Mouse (Mus musculus): ENCODE data around the gene Crhr1. TPM values are rescaled to one million over a fixed set of nuclear protein-coding genes. Genes with fewer than 3 reads are reported as not detected.

Gene Crhr1
- total and polyA plus RNA-seq, 3 experiments, result not detected

GRCm38 (mm10) chr11:104096536-104096935, 36.1 kb upstream of the Crhr1 start (continued):
- TF ChIP-seq JUN (IDR thresholded peaks at IDR 0.05; ENCODE audit: insufficient read depth, low read depth, low read length) (no peak), CHD2 (IDR thresholded peaks at IDR 0.05; ENCODE audit: low read length) (no peak)

DNA sequence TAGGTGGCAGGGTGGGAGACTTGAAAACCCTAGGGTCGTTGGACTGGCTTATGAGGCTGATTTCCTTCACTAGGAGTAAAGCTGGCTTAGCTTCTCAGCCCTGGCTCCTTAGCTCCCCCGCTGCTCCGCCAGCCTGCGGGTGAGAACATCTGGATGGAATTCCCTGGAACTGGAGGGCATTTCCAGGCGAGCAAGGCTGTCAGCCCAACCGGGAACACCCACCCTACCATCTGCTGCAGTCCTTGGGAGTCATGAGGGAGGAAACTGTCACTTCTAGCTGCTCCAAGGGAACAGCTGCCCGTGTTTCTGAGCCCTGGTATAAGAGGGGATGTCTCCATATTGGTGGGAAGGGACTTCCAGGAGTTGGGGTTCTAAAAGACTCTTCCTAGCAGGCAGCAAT, 33.1 kb upstream of the Crhr1 start:
- H3K36me3 ChIP-seq (replicated peaks in 1 of 2; ENCODE audit: control insufficient read depth in 1 of 2, insufficient read depth in 1 of 2, low read length in 1 of 2), result no peaks in the 10 kb centered on the region
- H3K9me3 ChIP-seq (replicated peaks; ENCODE audit: low read length), result no peaks in the 10 kb centered on the region
- peaks cover 9 to 31% of the 10 kb centered on the region in 2 experiments for H3K4me1 ChIP-seq (ENCODE audit: control insufficient read depth in 1 of 2, insufficient read depth in 2 of 2)
- H3K4me2 ChIP-seq (ENCODE audit: insufficient read depth, low read depth, poor library complexity, severe bottlenecking), result no peak overlapping the region
- H3K79me2 ChIP-seq (replicated peaks; ENCODE audit: control insufficient read depth, extremely low read depth, insufficient read depth, poor library complexity, severe bottlenecking), result no peaks in the 10 kb centered on the region
- in situ Hi-C loops (cut with MboI; ENCODE audit: low pct_ligation_motif_present, low pct_unique_long_range_greater_than_20kb, low sequenced_read_pairs), result no loop called here
- no peak for DNase-seq (ENCODE audit: extremely low read depth)
- no peaks in the 10 kb centered on the region for H3K27me3 ChIP-seq (replicated peaks)
- TF ChIP-seq KAT2A (IDR thresholded peaks at IDR 0.05; ENCODE audit: insufficient replicate concordance, low read length) (no peak), JUND (conservative IDR thresholded peaks at IDR 0.05; ENCODE audit: low read depth, low read length) (no peak), NRF1 (IDR thresholded peaks at IDR 0.05; ENCODE audit: low read depth, low read length) (no peak), ZC3H11A (IDR thresholded peaks at IDR 0.05; ENCODE audit: low read depth, low read length) (no peak), CHD1 (IDR thresholded peaks at IDR 0.05; ENCODE audit: low read depth, low read length) (no peak), ZNF384 (IDR thresholded peaks at IDR 0.05; ENCODE audit: low read depth, low read length) (no peak), E2F4 (IDR thresholded peaks at IDR 0.05; ENCODE audit: insufficient replicate concordance, low read depth, low read length) (no peak), GABPA (IDR thresholded peaks at IDR 0.05; ENCODE audit: insufficient replicate concordance, low read depth, low read length) (no peak)
- H3K9ac ChIP-seq (ENCODE audit: insufficient read depth, low read depth), result no peak overlapping the region
- H3K27ac ChIP-seq (ENCODE audit: insufficient read depth, low read depth), result no peak overlapping the region
- H3K4me3 ChIP-seq (replicated peaks in 1 of 3; ENCODE audit: low read depth in 2 of 3, low read length in 2 of 3, poor library complexity in 1 of 3), result no peak overlapping the region
- dilution Hi-C loops (cut with MboI; ENCODE audit: extremely low pct_ligation_motif_present, extremely low pct_unique_long_range_greater_than_20kb, low sequenced_read_pairs), result no loop called here

DNA sequence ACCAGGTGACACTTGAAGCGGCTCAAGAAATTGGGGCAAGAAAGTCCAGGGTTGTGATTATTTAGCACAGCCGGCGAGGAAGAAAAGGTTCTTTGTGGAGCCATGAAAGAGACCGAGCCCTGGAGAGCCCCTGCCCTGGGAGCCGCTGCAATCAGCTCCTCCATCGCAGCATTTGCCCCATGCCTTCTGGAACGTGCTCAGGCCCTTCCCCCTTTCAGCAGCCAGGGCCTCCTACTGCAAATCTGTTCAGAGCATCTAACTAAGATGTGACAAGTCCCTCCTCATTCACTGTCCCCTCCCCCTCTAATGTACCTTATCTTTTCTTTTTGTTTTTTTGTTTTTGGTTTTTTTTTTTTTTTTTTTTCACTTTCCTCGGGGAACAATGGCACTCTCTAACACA, 30.0 kb upstream of the Crhr1 start:
- Histone ChIP-seq H3K27me3 (replicated peaks) (no peaks in the 10 kb centered on the region), H3K9me3 (replicated peaks; ENCODE audit: low read length) (no peaks in the 10 kb centered on the region), H3K4me2 (ENCODE audit: insufficient read depth, low read depth, poor library complexity, severe bottlenecking) (no peak overlapping the region), H3K79me2 (replicated peaks; ENCODE audit: control insufficient read depth, extremely low read depth, insufficient read depth, poor library complexity, severe bottlenecking) (no peaks in the 10 kb centered on the region), H3K36me3 (replicated peaks in 1 of 2; ENCODE audit: control insufficient read depth in 1 of 2, insufficient read depth in 1 of 2, low read length in 1 of 2) (no peaks in the 10 kb centered on the region), H3K4me3 (replicated peaks in 1 of 3; ENCODE audit: low read depth in 2 of 3, low read length in 2 of 3, poor library complexity in 1 of 3) (no peak overlapping the region), H3K4me1 (ENCODE audit: control insufficient read depth in 1 of 2, insufficient read depth in 2 of 2) (peaks cover 10 to 31% of the 10 kb centered on the region in 2 experiments), H3K9ac (ENCODE audit: insufficient read depth, low read depth) (no peak overlapping the region), H3K27ac (ENCODE audit: insufficient read depth, low read depth) (no peak overlapping the region)
- no peak for DNase-seq (ENCODE audit: extremely low read depth)
- no peak for TF ChIP-seq CTCF (conservative IDR thresholded peaks at IDR 0.05 in 1 of 2, IDR thresholded peaks at IDR 0.05 in 1 of 2; ENCODE audit: low read depth in 2 of 2, low read length in 2 of 2)
- TF ChIP-seq USF1 (IDR thresholded peaks at IDR 0.05; ENCODE audit: low read depth, low read length), result no peak
- no peak for TF ChIP-seq IRF4 (IDR thresholded peaks at IDR 0.05; ENCODE audit: low read depth, low read length)
- no peak for TF ChIP-seq MEF2A (IDR thresholded peaks at IDR 0.05; ENCODE audit: borderline replicate concordance, low read depth, low read length)
- TF ChIP-seq ZMIZ1 (IDR thresholded peaks at IDR 0.05; ENCODE audit: low read depth, low read length), result no peak
- no peak for TF ChIP-seq RCOR1 (conservative IDR thresholded peaks at IDR 0.05; ENCODE audit: low read depth, low read length)
- TF ChIP-seq NRF1 (IDR thresholded peaks at IDR 0.05; ENCODE audit: low read depth, low read length), result no peak
- TF ChIP-seq SIN3A (IDR thresholded peaks at IDR 0.05; ENCODE audit: low read length), result no peak
- TF ChIP-seq ZKSCAN1 (IDR thresholded peaks at IDR 0.05; ENCODE audit: borderline replicate concordance, low read depth, low read length), result no peak
- TF ChIP-seq MAZ (IDR thresholded peaks at IDR 0.05; ENCODE audit: low read depth, low read length), result no peak
- TF ChIP-seq MAFK (IDR thresholded peaks at IDR 0.05; ENCODE audit: insufficient replicate concordance, low read length), result no peak
- dilution Hi-C loops (cut with MboI; ENCODE audit: extremely low pct_ligation_motif_present, extremely low pct_unique_long_range_greater_than_20kb, low sequenced_read_pairs), result no loop called here
- in situ Hi-C loops (cut with MboI; ENCODE audit: low pct_ligation_motif_present, low pct_unique_long_range_greater_than_20kb, low sequenced_read_pairs), result no loop called here
